Mouse (Mus musculus): ENCODE data around the gene Tnrc6c. TPM values are rescaled to one million over a fixed set of nuclear protein-coding genes. Genes with fewer than 3 reads are reported as not detected.

Gene Tnrc6c
- polyA plus RNA-seq, 1 experiment = 24.8 TPM

GRCm38 (mm10) chr11:117790703-117791440 is 136.8 kb downstream of the Tnrc6c start:
- TF ChIP-seq CTCF (IDR thresholded peaks at IDR 0.05; ENCODE audit: borderline replicate concordance, insufficient read depth, low read length) (no peak), POLR2A (IDR thresholded peaks at IDR 0.05; ENCODE audit: low read depth, low read length) (no peak)
- H3K4me3 ChIP-seq (ENCODE audit: insufficient read depth, low read length) = no peak overlapping the region
- no peak overlapping the region for H3K27ac ChIP-seq (ENCODE audit: insufficient read depth, low read length)
- H3K4me1 ChIP-seq (ENCODE audit: control insufficient read depth, insufficient read depth, low read length) = no peaks in the 10 kb centered on the region

- no peak overlapping the region for H3K4me3 ChIP-seq (ENCODE audit: insufficient read depth, low read length)
- H3K27ac ChIP-seq (ENCODE audit: insufficient read depth, low read length) = no peak overlapping the region
- TF ChIP-seq POLR2A (IDR thresholded peaks at IDR 0.05; ENCODE audit: low read depth, low read length) (no peak), CTCF (IDR thresholded peaks at IDR 0.05; ENCODE audit: borderline replicate concordance, insufficient read depth, low read length) (no peak)
- no peaks in the 10 kb centered on the region for H3K4me1 ChIP-seq (ENCODE audit: control insufficient read depth, insufficient read depth, low read length)
Observed at GRCm38 (mm10) chr11:117791441-117791761, 137.3 kb downstream of the Tnrc6c start.

- TF ChIP-seq POLR2A (IDR thresholded peaks at IDR 0.05; ENCODE audit: low read depth, low read length) (no peak), CTCF (IDR thresholded peaks at IDR 0.05; ENCODE audit: borderline replicate concordance, insufficient read depth, low read length) (no peak)
- H3K4me1 ChIP-seq (ENCODE audit: control insufficient read depth, insufficient read depth, low read length) = no peaks in the 10 kb centered on the region
- H3K4me3 ChIP-seq (ENCODE audit: insufficient read depth, low read length) = no peak overlapping the region
- H3K27ac ChIP-seq (ENCODE audit: insufficient read depth, low read length) = no peak overlapping the region
Observed at GRCm38 (mm10) chr11:117792281-117792888, 138.3 kb downstream of the Tnrc6c start.

- Histone ChIP-seq H3K4me1 (ENCODE audit: control insufficient read depth, insufficient read depth, low read length) (no peaks in the 10 kb centered on the region), H3K4me3 (ENCODE audit: insufficient read depth, low read length) (no peak overlapping the region), H3K27ac (ENCODE audit: insufficient read depth, low read length) (no peak overlapping the region)
- TF ChIP-seq CTCF (IDR thresholded peaks at IDR 0.05; ENCODE audit: borderline replicate concordance, insufficient read depth, low read length) (no peak), POLR2A (IDR thresholded peaks at IDR 0.05; ENCODE audit: low read depth, low read length) (no peak)
Observed at GRCm38 (mm10) chr11:117794035-117794551, 140.0 kb downstream of the Tnrc6c start.

- no peak overlapping the region for H3K4me3 ChIP-seq (ENCODE audit: insufficient read depth, low read length)
- no peak overlapping the region for H3K27ac ChIP-seq (ENCODE audit: insufficient read depth, low read length)
- no peaks in the 10 kb centered on the region for H3K4me1 ChIP-seq (ENCODE audit: control insufficient read depth, insufficient read depth, low read length)
- TF ChIP-seq POLR2A (IDR thresholded peaks at IDR 0.05; ENCODE audit: low read depth, low read length) (no peak), CTCF (IDR thresholded peaks at IDR 0.05; ENCODE audit: borderline replicate concordance, insufficient read depth, low read length) (no peak)
Observed at GRCm38 (mm10) chr11:117796954-117797353, 142.9 kb downstream of the Tnrc6c start.

- H3K27ac ChIP-seq (ENCODE audit: insufficient read depth, low read length) = no peak within 1 kb of the TSS
- H3K4me3 ChIP-seq (ENCODE audit: insufficient read depth, low read length) = no peak within 1 kb of the TSS
- no peaks in the 10 kb centered on the region for H3K4me1 ChIP-seq (ENCODE audit: control insufficient read depth, insufficient read depth, low read length)
- TF ChIP-seq POLR2A (IDR thresholded peaks at IDR 0.05; ENCODE audit: low read depth, low read length) = no peak
Observed at GRCm38 (mm10) chr11:117797511-117798159, 143.5 kb downstream of the Tnrc6c start, which contains the start of gene 6030468B19Rik. Gene 6030468B19Rik, plus strand, starts transcription at chr11:117797660.

GRCm38 (mm10) chr11:117798160-117798541 is 144.1 kb downstream of the Tnrc6c start:
- TF ChIP-seq POLR2A (IDR thresholded peaks at IDR 0.05; ENCODE audit: low read depth, low read length) (no peak), CTCF (IDR thresholded peaks at IDR 0.05; ENCODE audit: borderline replicate concordance, insufficient read depth, low read length) (no peak)
- Histone ChIP-seq H3K4me3 (ENCODE audit: insufficient read depth, low read length) (no peak overlapping the region), H3K4me1 (ENCODE audit: control insufficient read depth, insufficient read depth, low read length) (no peaks in the 10 kb centered on the region), H3K27ac (ENCODE audit: insufficient read depth, low read length) (no peak overlapping the region)

GRCm38 (mm10) chr11:117799174-117799573 is 145.1 kb downstream of the Tnrc6c start:
- Histone ChIP-seq H3K4me1 (ENCODE audit: control insufficient read depth, insufficient read depth, low read length) (no peaks in the 10 kb centered on the region), H3K4me3 (ENCODE audit: insufficient read depth, low read length) (no peak overlapping the region), H3K27ac (ENCODE audit: insufficient read depth, low read length) (no peak overlapping the region)
- TF ChIP-seq POLR2A (IDR thresholded peaks at IDR 0.05; ENCODE audit: low read depth, low read length) (no peak), CTCF (IDR thresholded peaks at IDR 0.05; ENCODE audit: borderline replicate concordance, insufficient read depth, low read length) (no peak)

- H3K27ac ChIP-seq (ENCODE audit: insufficient read depth, low read length) = no peak overlapping the region
- no peaks in the 10 kb centered on the region for H3K4me1 ChIP-seq (ENCODE audit: control insufficient read depth, insufficient read depth, low read length)
- H3K4me3 ChIP-seq (ENCODE audit: insufficient read depth, low read length) = no peak overlapping the region
- no peak for TF ChIP-seq CTCF (IDR thresholded peaks at IDR 0.05; ENCODE audit: borderline replicate concordance, insufficient read depth, low read length)
- TF ChIP-seq POLR2A (IDR thresholded peaks at IDR 0.05; ENCODE audit: low read depth, low read length) = no peak
Observed at GRCm38 (mm10) chr11:117800038-117800437, 145.9 kb downstream of the Tnrc6c start.

- Histone ChIP-seq H3K4me3 (ENCODE audit: insufficient read depth, low read length) (no peak overlapping the region), H3K4me1 (ENCODE audit: control insufficient read depth, insufficient read depth, low read length) (no peaks in the 10 kb centered on the region), H3K27ac (ENCODE audit: insufficient read depth, low read length) (no peak overlapping the region)
- no peak for TF ChIP-seq POLR2A (IDR thresholded peaks at IDR 0.05; ENCODE audit: low read depth, low read length)
- TF ChIP-seq CTCF (IDR thresholded peaks at IDR 0.05; ENCODE audit: borderline replicate concordance, insufficient read depth, low read length) = no peak
Observed at GRCm38 (mm10) chr11:117801650-117802049, 147.6 kb downstream of the Tnrc6c start.

Measured in embryonic fibroblast, embryonic 13.5 days (primary cell).